Comparison of ENCODE assay signal across 19 mouse cellular contexts in genomic region chr1:161902692-161903452, GRCm38 (mm10).
"Had no signal": no experiment of that assay in that cellular context is flagged by ENCODE, and none has a peak within 500 bp of the region (broad histone marks: within the 10 kb centered on the region; RNA-seq: fewer than 3 reads in every experiment).

No protein-coding gene starts in this region.

- H3K9ac ChIP-seq: intestine, embryonic 15.5 days; limb, embryonic 13.5 days; liver, embryonic 13.5 days had no signal

- DNase-seq: kidney, adult 18-20 months; kidney, postnatal 10 days; kidney, postnatal 36 days; layer of hippocampus, postnatal 36 days; liver; liver, embryonic 13.5 days; lung, adult 2 months; lung, postnatal 14 days; lung, postnatal 4 days; midbrain, embryonic 14.5 days; right cerebral cortex, postnatal 4 days; thymus, adult 2 months; thymus, postnatal 14 days; thymus, postnatal 4 days had no signal

- H3K27ac ChIP-seq: intestine, embryonic 15.5 days; left cerebral cortex, adult 2 months; limb, embryonic 13.5 days; liver, embryonic 13.5 days; stomach, postnatal 0 days had no signal

- H3K4me3 ChIP-seq: intestine, embryonic 15.5 days; left cerebral cortex, adult 2 months; limb, embryonic 13.5 days; liver, embryonic 13.5 days had no signal

- H3K4me1 ChIP-seq: intestine, embryonic 15.5 days; limb, embryonic 13.5 days had no signal

- H3K27me3 ChIP-seq: intestine, embryonic 15.5 days; limb, embryonic 13.5 days; liver, embryonic 13.5 days had no signal

- H3K36me3 ChIP-seq: intestine, embryonic 15.5 days; limb, embryonic 13.5 days; liver, embryonic 13.5 days had no signal

- H3K9me3 ChIP-seq: intestine, embryonic 15.5 days; liver, embryonic 13.5 days had no signal

- H3K4me2 ChIP-seq: intestine, embryonic 15.5 days; limb, embryonic 13.5 days; liver, embryonic 13.5 days; midbrain, embryonic 11.5 days had no signal

- ATAC-seq: intestine, embryonic 15.5 days had no signal
